Mouse (Mus musculus) thymus, postnatal 0 days (tissue): ENCODE measurements around the gene Mcu. TPM values are rescaled to one million over a fixed set of nuclear protein-coding genes. Genes with fewer than 3 reads are reported as not detected.
A peak's percentile ranks its signal among the peaks of the same experiment; 100 is the strongest.

Experiments
- DNase-seq: peaks from one replicate; pipeline ENCODE4 v3.0.0-alpha.2; 2015; ENCODE audit warnings: low spot score
- polyA plus RNA-seq: library from polyadenylated mRNA; unstranded; fragments of >200 nt; fragmentation: Nextera tagmentation; extraction: Ambion mirVana; gene quantifications from 2 replicates; pipeline ENCODE4 v1.2.1, GENCODE M21; 2015

The Mcu gene
- polyA plus RNA-seq, 1 experiment from 2014 or later, result 29.3 TPM

DNA sequence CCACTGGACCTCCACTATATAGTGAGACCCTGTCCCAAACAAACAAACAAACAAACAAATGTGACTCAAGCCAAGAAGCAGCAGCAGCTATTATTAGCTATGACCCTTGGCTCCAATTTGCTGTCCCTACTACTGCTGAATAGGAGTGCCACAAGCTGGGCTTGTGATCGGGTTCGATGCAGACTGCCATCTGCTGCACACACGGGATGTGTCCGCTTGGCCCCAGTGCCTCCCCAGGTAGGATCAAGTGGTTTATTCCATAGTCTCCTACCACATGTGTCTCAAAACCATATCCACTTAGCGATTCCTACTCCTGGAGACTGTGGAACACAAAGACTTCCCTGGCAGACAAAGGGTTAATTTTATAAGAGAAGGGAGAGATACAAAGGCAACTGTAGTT is 2.4 kb downstream of the Mcu start:
- no peak for DNase-seq

DNA sequence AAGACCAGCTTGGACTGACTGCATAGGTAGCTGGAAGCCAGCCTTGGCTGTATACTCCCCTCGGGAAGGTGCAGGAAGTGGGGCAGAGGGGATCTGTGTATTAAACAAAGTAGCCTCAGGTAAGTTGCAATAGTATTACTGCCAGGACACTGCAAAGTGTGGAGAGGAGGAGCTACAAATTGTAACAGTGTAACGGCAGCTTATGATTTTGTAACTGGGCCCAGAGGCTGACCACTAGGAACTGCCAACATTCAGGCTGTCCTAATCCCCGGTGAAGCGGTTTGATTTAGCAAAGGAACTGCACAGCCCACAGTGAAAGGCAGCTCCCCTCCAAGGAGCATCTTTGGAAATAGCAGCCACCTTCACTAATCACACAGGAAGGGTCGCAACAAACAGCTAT is 3.2 kb downstream of the Mcu start:
- DNase-seq, result no peak

DNA sequence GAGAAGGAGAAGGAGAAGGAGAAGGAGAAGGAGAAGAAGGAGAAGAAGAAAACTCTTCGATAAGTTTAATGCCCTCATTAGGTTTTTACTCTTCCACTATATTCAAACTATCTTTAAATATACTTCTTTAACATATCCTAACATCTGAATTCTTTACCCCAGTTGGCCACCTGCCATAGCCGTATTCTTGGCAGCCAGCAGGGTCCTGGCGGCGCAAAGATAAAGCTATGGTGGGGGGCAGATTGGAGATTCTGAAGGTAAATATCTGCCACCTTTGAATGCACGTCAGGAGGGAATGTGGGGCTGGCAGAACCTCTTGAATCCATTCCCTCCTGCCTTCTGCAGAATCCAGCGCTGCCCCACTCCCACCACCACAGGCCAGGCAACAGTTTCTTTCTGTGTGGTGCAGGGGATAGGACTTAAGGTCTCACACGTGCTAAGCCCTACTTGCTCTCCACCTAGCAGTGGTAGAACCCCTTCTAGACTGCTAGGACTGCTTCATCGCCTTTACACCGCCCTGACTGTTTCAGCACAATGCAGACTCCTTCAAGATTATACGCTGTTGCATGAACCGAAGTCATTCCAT is 11.5 kb downstream of the Mcu start:
- DNase-seq, result no peak

DNA sequence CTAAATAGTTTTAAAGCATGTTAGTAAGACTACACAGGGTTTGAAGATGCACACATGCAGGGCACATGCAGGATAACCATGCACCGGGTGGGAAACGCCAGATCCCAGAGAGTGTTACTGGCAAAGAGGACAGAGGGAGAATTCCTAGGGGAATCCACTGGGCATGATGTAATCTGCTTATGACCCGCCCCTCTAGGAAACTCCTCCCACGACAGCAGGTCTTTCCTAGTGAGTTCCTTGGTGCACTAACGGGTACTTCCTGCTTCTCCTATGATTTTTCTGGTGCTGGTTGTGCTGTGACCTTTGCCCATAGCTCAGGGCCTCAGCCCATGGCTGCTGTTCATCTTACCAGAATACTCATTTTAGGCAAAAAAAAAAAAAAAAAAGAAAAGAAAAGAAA is 12.6 kb downstream of the Mcu start:
- no peak for DNase-seq

DNA sequence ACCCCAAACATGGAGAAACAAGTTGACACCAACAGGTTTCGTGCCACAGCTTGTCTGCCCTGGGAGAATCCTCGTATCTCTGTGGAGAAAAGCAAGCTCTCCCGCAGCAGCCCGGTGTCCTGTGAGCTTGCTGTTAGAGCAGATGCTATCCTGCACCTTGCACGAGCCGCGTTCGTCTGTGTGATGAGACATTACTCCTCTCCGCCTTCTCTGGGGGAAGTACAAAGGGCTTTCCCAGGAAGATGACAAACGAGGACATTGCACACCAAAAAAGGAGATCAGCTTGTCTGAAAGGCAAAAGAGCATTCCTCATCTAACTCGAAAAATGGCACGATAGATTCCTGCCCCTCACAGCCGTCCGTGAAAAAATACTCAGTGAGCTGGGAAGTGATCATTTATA is 13.6 kb downstream of the Mcu start:
- DNase-seq, result no peak

DNA sequence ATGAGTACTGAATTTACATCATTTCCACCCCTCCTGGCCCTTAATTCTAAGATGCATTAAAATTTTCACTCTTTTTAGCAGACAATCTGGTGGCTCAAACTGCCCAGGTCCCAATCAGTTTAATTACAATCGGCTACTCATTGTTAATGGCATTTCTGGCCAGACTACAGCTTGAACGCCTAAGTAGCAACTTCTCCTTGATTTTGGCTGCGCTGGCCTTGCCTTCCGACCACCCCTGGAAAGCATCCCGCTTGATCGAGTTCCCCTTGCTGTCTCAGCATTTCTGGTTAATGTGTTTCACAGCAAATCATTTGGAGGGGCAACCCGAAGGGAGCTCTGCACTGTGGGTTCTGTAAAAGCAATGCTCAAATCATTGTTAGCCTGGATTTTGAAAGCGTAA is 14.4 kb downstream of the Mcu start:
- no peak for DNase-seq

DNA sequence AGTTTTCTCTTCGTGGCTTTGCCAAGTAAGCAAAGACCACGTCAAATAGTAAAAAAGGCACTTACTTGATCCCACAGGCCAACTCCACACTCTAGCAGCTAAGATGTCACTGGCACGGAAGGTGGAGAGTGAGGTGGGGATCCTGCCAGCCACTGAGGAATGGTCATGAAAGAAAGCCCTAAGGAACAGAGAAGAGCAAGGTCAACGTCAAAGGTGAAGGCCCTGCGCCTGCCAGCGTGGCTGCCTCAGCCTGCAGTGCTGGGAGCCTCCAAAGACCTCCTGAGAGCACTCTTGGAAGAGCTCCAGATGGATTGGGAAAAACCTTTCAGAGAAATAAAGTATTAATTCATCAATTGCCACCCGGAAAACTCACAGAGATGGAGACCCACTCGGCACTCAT is 16.0 kb downstream of the Mcu start:
- no peak for DNase-seq

DNA sequence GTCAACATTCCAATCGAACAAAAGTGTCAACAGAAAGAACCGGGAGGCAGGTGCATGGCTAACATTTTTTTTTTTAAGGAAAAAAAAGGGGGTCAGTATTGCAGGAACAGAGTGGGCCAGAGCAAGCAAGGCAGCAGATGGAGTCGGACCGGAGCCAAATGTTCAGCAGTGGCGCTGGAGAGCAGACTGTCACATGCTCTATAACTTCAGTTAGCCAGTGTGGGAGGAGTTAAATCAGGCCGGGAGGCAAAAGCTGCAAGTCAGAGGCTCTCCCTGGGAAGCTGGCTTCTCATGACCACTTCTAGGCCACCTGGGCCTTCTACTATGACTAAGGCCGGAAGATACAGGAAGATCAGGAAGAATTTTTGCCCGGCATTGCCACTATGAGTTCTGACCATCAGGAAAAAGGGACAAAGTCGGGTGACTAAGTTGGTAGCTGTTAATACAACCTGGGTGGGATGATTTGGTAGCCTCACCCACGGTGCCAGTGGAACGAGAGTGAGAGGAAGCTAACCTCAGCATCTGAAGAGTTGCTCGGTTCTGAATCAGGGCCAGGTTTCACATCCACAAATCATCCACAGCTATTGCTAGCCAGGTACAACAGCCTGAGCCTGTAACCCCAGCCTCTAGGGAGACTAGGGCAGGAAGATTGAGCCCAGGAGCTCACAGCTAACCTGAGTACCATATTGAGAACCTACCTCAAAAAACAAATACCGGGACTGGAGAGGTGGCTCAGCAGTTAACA is 22.5 kb downstream of the Mcu start:
- no peak for DNase-seq

DNA sequence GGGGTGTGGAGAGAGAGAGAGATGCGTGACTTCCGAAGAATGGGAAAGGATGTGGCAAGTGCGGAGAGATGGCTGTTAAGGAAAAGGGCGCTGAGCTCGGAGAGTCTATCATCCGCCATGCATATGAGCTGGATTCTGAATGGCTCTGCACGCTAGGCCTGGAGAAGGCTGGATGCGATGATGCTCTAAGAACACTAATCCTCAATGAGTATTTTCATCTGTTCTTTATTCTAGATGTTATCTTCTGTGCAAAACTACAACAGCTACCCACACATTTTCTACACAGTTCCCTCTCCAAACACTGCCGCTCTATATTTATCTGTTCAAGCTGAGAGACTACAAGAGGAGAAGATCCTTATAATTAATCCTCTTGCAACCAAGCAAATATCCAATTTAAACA is 25.9 kb downstream of the Mcu start:
- DNase-seq, result no peak

DNA sequence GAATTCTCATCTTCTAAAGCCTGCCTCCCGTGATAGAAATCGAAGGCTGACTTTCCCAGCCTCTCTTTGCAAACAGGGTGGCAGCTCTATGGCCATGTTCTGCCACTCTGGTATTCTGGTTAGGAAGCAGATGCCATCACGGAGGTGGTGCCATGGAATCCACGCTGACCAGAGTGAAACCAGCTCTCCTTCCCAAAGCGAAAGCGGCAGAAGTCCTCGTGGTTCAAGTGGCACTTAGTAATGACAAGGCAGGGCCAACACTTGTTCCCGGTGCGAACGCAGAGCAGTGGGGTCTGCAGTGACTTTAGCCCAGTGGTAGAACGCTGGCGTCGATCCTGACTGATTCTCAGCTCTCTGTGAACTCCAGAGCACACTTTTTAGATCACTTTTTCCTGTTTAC is 26.6 kb downstream of the Mcu start:
- no peak for DNase-seq

DNA sequence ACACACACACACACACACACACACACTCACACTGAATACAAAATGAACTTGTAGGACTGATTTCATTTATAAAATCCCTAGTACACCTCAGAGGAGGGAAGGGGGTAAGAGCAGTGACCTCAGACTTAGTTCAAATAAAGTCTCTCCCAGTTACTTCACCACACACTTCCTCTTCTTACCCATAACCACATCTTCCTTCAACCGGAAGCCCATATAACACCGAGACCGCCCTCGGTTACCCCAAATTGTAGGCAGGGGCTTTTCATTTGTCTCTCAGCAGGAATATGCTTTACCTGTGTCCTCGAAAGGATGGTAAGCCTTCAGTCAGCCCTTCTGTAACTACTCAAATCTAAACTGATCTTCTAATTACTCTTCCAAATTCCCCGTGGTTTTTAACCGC is 27.1 kb downstream of the Mcu start:
- peak; percentile 71 for DNase-seq

DNA sequence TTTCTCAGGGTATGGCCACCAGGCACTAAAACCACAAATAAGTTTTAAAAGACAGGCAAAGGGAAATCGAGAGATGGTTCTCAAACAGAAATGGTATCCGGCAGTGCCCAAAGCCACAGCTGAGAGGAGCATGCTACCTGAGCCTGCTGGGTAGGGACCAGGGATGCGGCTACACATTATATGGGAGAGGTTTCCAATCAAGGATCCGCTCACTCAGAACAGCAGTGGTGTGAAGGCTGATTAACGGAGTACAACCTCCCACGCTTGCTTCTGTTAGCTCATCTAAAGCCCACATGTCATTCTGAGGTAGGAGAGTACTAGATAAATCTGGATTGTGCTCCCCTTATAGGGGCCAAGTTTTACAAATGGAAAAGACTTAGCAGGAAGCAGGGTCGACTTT is 28.4 kb downstream of the Mcu start:
- DNase-seq, result no peak

DNA sequence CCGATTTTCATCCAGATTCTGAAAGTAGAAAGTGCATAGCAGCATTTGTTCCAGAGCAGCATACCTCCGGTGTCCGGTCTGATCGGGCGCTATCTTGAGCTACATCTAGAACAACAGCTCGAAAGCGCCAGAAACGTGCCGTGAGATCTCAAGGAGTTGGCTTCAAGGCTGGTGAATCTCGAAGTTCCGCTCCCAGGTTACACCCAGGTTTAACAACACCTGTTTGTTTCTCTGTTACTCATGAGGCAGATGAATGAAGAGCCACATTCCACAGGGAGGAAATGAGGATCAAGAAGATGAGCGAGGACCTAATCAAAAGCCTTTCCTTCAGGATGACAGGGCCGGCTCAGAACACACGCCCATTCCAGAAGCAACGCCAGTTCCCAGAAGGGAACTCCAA is 29.7 kb downstream of the Mcu start:
- DNase-seq, result no peak

DNA sequence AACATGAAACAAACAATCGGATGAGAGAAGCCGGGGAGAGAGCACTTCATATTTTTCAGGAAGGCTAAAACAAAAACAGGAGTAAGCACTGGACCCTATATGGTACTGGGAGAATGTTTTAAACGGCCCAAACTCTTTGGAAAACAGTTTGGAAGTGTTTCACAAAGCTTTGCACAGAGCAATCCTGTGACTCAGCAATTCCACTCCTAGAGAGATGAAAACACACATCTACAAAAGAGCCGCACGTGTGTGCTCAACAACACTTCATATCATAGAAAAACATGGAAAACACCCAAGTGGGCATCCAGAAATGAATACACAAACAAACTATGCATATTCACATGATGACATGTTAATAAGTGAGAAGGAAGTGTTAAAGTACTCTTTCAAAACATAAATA is 30.9 kb downstream of the Mcu start:
- DNase-seq, result no peak

DNA sequence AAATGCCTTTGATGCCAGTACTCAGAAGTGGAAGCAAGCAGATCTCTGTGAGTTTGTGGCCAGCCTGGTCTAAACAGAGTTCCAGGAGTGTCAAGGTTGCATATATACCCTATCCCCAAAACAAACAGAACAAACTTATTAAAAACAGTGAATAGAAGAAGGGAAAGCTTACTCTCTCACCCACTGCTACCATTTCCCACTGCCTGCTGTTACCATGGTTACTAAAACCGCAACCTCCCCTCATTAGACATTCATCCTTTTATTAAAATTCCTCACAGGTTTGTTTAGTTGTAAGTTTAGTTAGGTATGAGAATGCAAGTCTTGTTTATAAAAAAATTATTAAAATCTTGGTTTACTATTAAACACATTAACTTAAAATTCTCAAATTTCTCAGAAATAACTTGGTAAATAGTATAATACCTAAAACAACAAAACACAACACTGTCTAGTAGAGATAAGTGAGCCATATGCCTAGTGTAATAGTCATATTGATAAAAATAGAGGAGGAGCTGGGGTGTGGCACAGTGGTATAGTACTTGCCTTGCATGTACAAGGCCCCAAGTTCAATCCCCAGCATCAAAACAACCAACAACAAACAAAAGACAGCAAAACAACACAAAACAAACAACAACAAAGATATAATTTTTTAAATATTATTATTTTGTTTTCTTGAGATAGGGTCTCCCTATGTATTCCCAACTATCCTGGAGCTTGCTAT is 34.5 kb downstream of the Mcu start:
- no peak for DNase-seq

DNA sequence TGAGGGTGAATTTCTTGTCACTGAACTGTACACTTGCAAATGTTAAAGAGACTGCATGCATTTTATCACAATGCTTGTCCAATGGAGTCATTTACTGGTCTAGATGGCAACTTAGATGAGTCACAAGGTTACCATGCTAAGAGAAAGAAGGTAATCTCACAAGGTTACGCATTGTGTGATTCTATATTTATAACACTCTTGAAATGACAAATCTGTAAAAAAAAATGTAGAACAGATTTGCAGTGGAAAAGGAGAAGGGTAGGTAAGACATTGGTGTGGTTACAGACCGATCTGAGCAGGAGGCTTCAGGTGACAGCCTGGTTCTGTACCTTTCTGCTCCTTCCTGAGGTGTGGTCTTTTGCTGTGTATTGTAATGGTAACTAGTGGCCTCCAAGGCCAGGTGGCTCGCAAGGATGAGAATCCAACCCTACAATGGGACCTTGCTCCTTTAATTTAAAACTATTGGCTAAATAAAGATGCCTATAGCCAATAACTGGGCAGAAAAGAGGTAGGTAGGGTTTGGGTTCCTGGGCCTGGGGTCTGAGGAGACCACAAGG is 35.8 kb downstream of the Mcu start:
- no peak for DNase-seq

DNA sequence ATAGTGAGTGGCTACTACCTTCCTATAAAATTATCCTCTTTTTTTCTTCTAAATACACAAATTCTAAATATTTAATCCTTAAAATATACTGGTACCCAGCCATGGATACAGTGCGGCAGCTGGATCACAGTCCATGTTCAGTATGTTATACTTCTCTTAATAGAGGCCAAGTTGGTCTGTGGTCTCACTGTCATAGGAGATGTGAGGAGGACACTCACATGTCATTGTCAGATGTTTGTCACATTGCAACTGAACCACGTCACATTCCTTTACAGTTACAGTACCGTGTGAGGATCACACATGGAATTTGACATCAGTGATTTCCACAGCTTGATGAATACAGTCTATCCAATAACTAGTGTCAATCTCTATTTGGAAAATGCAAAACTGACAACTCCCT is 36.8 kb downstream of the Mcu start:
- DNase-seq, result no peak

DNA sequence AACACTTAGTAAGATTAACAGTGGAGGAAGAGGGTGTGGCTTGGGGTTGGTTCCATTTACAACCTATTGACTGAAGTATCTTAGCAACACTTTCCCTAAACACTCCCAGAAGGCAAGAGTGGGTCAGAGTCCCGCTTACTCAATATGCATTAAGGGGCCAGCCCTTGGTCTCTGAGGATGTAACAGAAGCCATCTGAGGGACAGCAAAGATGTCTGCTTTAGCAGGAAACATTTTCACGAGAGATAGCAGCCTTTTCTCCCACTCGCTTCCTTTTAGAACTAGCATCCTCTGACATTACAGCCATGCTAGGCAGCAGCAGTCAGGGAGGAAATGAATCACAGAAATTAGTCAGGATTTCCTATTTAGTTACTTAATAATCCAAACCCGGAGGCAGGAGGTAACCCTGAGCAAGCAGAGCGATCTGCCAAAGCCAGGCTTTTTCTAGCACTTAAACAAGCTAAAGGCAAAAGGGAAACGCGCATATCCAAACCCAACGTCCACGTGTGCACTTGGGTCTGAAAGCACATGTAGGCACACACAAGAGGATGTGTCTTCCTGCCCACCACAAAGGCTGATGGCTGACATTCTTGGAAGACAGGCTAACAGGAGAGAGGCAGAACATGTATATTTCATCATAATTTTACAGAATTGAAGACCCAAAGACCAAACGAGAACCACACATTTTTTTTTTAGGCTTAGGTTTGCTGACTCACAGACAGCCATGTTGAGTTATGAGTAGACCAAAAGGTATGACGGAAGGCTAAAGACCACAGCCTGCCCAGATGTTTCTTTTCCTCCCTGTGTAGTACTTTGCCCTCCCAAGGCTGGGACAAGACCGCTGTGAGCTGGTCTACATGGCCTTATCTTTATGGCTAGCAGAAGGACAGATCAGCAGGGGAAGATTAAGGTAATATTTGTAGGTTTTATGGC is 38.4 kb downstream of the Mcu start:
- peak; percentile 26 for DNase-seq

DNA sequence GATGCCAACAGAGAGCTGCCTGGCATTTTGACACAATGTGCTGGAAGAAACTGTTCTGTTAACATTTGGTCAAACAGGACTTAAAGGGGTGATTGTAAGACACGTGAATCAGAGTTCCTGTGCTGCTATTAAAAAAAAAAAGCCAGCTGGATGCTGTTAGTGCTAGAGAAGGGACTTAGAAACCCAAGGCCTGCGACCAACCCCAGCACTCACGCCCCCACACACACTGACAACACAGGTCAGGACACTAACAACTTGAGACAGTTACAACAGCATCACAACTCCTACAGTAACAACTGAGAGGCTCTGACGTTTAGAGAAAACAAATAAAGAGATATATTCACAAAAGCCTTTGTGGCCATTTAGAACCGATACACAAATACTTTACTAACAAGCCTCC is 40.2 kb downstream of the Mcu start:
- DNase-seq, result no peak

DNA sequence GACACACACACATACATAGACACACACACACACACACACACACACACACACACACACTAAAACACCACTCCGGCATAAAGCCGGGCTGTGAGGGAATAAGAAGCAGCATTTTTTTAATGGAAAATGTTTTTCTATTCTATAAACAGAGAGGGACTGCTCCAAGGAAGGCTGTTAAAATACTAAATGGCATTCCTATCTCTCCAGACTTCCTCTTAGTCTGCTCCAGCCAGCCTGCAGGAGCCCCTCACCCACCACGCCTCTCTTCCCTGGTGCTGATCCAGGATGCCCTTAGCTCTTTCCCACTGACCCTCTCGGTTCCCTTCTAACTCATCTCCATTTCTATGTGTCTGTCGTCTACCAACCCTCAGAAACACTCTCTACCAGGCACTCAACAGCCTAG is 44.5 kb downstream of the Mcu start:
- no peak for DNase-seq

DNA sequence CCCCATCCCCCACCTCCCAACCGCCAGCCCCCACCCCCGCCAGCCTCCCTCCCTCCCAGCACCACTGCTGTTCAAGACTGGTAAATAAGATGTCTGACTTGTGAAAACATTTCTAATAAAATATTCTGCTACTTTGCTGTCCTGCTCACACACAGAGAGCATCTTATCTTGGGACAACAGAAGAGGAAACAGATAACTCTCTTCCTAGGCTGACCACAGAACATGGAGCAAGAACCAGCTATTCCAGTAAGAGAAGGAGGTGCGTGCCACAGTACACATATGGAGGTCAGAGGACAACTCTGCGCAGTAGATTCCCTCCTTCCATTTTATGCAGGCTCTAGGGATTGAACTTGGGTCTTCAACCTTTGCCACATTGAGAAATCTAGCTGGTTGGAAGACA is 45.2 kb downstream of the Mcu start:
- DNase-seq, result no peak

DNA sequence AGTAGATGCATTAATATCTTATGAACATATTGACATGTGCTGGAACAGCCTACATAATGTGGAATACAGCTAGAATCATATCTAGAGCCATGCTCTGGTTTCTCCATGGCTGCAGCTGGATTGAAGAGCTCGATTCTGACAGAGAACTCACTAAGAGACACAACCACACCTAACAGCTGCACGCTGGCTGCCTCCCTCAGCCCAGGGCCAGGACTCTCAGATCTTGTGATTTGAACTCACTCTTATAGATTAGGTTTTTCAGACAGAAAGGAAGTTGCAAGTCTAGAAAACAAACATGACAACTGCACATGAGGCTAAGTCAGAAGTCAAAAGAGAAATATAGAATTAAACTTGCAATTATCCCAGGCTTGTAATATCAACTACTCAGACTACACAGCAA is 45.7 kb downstream of the Mcu start:
- DNase-seq, result peak; percentile 65
